Mouse (Mus musculus): ENCODE measurements around the gene Slc25a10.
"Not testable (repeated sequence)": the region's sequence is repeated elsewhere in the genome, so short reads cannot be mapped to it uniquely, and the experiment has no call there.

Slc25a10 gene

DNA sequence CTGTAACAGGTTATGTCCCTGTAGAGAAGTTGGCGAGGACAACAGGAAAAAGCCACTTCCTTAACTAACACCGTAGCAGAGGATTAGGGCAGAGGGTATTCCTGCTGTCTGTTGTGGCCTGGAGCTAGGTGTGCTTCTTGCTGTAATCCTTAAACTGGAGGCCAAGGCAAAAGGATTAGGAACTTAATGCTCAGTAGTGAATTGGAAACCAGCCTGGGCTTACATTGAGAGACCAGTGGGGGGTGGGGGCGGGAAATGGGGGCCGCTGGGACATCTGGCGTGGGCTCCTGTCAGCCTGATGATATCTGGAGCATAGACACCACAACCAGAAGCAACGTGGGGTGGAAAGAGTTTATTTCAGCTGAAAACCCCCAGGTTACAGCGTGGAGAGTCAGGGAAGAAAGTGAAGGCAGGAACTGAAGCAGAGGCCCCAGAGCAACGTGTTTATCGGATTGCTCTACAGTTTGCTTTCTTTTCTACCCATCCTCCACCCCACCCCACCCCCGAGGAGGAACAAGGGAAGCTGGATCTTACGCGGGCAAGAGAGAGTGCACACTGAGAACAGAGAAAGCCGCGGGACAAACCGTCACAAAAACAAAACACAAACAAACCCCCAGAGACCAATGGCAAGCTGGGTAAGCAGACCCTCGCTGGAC is 18.9 kb downstream of the Slc25a10 start:
- peak in 1 of 2 experiments; percentile 53 for DNase-seq (ENCODE audit: low spot score in 2 of 2)

DNA sequence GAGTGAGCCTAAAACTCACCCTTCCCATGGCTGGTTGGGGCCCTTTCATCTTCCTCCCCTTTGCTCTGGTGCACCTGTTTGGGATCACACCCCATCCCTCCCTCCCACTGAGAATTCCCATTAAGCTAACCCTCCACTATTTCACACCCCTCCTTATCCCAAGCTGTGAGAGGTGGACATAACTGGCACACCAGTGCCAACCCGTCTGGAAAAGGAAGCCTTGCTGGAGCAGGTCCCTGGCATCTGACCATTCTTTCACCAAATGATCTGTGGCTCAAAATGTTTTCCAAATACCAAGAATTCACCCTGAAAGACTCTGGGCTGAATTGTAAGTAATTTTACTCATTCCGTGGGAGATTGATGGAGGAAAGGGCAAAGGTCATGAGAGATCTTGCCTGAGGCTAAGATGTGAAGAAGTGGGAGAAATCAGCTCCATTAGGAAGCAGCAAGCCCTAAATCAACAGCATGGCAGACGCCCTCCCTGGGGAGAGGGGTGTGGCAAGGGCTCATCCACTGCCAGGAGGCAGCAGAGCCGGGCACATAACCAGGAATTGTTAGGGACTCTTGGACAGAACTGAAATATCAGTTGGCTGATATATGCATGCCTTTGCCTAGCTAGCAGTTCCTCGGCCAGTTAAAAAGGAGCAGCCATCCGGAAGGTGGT is 21.3 kb downstream of the Slc25a10 start:
- no peak for DNase-seq (ENCODE audit: low spot score in 2 of 2)

DNA sequence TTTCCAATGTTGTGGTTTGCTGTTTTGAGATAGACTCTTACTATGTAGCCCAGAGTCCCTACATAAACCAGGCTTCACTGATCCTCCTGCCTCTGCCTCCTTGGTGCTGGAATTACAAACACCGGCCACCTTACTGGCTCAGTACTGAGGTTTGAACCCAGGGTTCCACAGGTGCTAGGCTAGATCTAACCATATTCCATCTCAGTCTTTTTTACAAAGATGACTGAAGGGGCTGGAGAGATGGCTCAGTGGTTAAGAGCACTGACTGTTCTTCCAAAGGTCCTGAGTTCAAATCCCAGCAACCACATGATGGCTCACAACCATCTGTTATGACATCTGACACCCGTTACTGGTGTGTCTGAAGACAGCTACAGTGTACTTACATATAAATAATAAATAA is 22.6 kb downstream of the Slc25a10 start:
- DNase-seq (ENCODE audit: low spot score in 2 of 2) = not testable (repeated sequence)

DNA sequence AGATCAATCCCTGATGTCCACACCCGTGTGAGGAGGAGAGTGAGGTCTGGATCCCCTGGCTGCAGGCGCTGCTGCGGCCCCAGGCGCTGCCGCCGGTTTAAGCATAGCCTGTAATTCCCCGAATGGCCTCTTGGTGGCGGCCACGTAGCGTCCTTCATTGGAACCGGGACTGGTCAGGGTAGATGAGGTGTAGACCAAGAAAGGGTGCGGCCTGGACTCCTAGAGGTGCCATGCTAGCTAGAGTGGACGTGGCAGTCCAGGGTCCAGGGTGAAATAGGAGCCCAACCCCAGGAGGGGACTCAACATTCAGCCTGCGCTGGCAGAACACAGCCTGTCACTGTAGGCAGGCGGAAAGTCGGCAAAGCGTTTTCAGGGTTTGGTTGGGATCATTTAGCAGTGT is 24.0 kb downstream of the Slc25a10 start:
- peak; percentile 64 to 86 for DNase-seq (ENCODE audit: low spot score in 2 of 2)

DNA sequence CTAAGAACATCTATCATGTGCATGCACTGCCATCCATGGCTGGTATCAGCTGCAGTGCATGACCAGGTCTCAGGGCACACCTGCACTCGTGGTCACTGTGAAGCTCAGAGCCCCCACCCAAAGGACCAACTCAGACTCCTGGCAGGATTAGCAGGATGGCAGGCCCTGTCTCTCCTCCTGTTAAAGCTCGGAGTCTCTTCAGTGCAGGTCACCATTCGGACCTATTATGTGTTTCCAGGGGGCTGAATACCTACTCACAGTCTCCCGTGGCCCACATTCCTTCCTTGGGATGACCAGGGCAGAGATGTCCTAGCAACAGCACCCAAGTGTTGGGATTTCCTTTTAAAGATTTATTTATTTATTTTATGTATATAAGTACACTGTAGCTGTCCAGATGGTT is 25.5 kb downstream of the Slc25a10 start:
- no peak for DNase-seq (ENCODE audit: low spot score in 2 of 2)

DNA sequence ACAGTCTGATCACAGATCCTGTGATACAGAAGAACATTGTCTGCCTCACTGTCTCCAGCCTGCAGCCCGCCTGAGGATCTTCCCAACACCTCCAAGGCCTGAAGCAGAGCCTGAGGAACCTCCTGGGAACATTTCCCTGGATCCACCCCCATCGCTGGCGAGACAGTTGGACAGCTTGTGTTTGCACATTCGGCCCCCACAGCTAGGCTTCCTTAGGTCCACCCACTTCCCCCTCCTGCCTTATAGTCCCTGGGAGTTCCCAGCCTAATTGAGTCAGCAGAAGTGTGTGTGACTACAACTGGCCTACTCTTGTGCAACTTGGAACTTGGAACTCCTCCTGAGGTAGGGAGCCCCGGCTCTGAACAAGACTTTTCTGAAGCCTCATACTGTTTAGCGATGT is 26.4 kb downstream of the Slc25a10 start:
- DNase-seq (ENCODE audit: low spot score in 2 of 2) = no peak

DNA sequence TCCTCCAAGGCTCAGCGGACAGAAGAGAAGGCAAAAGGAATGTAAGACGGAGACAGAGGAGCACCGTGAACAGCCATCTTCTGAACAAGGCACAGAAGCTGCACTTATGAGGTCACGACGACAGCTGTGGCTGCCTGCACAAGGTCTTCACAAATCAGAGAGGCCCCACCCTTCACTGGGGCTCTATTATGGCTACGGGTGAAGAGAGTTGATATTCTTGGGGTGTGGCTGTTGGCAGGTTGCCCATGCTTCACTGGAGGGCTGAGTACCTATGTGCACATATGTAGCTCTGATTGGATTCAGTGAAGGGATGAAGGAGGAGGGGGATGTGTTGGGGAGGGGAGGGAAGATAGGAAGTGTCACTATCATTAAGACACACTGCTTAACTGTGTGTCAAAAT is 26.9 kb downstream of the Slc25a10 start:
- DNase-seq (ENCODE audit: low spot score in 2 of 2) = no peak

DNA sequence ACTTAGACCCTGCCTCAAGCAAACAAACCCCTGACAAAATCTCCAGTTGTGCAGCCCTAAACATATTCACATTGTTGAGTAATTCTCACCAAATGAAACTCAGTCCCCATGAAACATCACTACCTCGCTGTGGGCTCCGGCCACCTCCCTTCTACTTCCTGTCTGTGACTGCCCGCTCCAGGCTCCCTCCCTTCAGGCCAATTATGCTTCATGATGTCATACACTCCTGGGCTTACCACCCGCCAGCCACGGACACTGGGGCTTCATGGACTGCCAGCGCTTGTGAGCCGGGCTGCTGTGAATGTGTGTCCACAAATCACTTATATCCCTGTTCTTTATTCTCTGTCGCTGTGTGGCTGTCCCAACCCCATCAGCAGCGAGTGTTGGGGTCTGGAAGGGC is 28.1 kb downstream of the Slc25a10 start:
- no peak for DNase-seq (ENCODE audit: low spot score in 2 of 2)

DNA sequence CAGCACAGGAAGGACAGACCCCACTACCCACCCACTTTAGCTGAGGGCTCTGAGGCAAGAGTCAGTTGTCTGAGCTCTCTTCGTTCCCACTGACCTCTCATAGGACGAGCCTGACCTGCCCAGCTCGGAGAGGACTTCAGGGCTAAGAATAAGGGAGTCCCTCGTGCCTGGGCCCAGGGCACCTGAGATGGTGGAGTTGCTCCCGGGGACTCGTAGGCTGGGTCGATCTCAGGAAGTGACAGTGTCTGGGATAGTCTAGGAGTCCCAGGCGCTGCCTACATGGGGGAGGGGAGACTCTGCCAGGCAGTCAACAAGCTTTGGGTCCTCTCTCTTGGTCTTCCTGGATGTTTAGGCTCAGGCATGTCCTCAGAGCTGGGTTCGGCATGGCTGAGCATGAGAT is 28.9 kb downstream of the Slc25a10 start:
- DNase-seq (ENCODE audit: low spot score in 2 of 2) = no peak

DNA sequence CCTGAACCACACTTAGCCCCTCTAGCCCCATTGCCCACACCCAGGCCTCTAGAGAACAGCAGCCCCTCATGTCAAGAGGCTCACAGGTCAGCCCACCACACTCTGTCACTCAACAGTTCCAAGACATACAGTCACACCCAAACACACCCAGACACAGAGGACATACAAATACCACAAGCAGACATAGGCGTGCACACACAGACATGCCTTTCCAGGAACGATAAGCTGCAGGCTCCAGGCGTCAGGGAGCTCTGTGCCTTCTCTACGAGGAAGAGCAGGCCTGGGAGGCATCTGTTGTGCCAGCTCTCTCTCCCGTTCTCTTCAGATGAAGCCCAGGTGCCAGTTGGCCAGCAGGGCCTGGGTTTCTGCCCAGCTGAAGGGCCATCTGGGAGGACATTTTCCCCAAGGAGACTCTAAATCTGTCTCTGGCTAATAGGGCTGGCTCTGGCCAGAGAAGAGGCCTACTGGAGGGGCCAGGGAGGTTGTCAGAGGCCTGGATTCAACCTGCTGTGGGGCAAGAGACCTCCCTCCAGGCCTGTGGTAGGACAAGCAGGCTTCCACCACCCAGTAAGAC is 29.4 kb downstream of the Slc25a10 start:
- no peak for DNase-seq (ENCODE audit: low spot score in 2 of 2)

DNA sequence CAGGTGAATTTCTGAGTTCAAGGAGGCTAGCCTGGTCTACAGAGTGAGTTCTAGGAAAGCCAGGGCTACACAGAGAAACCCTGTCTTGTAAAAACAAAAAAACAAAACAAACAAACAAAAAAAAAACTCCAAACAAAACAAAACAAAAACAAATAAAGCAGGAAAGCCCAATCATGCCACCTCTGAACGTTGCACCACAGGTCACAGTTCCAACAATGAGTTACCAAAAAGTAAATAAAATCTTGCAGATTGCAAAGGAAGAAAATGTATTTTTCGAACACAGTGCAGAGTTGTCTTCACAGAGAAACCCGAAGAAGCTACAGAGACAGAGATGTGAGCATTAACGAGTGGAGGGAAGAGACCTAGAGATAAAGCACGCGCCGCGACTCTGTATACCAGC is 30.9 kb downstream of the Slc25a10 start:
- DNase-seq (ENCODE audit: low spot score in 2 of 2) = no peak

DNA sequence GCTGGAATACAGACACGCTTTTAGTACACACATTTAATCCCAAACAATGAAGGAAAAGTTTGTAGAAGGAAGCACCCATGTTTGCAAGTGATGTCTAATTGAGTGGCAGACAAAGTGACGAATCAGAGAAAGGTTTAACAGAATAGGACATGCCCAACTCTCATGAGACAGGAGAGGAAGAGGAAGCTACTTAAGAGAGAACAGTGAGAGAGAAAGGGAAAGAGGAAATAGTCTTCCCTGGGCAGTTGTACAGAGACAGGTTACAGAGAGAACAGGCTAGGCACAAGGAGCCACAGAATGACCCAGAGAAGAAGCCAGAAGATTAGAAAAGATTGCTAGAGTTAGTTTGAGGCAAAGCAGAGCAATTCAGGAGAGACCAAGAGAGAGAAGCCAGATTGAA is 34.3 kb downstream of the Slc25a10 start:
- DNase-seq (ENCODE audit: low spot score in 2 of 2) = no peak

DNA sequence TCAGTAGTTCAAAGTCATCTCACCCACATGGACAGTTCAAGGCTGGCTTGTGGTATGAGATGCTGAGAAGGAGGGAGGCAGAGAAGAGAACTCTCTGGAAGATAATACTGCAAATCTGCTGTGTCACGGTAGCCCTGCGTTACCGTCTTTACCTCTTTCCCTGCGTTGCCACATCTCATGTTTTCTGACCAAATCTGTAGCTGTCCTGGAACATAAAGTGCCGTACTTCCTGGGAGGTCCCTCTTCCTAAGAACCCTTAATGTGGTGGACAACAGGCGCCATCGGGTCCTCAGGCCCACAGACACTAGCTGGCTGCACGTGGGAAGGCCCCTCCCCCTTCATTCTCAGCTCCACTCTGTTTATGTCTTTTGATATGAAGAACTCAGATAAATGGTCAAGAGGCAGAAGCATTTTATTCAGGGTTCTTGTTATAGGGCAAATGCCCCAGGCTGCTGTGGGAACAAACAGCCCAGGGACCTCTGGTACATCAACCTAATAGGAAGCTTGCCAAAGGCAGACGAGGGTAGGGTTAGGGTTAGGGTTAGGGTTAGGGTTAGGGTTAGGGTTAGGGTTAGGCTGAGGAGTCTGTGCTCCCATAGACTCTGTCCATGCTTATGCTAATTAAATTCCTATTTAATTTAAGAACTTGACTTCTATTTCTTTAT is 36.2 kb downstream of the Slc25a10 start:
- no peak for DNase-seq (ENCODE audit: low spot score in 2 of 2)

DNA sequence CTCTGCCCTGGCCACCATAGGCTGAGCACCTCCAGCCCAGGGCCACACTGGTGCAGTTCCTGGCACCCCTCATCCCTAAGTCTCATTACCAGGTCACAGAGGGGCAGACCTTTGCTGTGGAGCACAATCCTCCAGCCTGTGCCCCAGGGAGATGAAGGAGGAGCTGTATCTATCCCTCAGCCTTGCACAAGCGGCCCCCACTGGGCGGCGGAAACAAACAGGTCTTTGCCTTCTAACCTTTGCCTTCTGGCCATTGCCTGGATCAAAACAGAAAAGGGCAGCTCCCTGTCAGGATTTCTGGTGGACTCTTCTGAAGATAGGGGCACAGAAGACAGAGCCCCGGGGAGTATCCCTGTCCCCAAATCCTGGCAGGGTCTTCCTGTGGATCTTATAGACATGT is 37.3 kb downstream of the Slc25a10 start:
- DNase-seq (ENCODE audit: low spot score in 2 of 2) = no peak

DNA sequence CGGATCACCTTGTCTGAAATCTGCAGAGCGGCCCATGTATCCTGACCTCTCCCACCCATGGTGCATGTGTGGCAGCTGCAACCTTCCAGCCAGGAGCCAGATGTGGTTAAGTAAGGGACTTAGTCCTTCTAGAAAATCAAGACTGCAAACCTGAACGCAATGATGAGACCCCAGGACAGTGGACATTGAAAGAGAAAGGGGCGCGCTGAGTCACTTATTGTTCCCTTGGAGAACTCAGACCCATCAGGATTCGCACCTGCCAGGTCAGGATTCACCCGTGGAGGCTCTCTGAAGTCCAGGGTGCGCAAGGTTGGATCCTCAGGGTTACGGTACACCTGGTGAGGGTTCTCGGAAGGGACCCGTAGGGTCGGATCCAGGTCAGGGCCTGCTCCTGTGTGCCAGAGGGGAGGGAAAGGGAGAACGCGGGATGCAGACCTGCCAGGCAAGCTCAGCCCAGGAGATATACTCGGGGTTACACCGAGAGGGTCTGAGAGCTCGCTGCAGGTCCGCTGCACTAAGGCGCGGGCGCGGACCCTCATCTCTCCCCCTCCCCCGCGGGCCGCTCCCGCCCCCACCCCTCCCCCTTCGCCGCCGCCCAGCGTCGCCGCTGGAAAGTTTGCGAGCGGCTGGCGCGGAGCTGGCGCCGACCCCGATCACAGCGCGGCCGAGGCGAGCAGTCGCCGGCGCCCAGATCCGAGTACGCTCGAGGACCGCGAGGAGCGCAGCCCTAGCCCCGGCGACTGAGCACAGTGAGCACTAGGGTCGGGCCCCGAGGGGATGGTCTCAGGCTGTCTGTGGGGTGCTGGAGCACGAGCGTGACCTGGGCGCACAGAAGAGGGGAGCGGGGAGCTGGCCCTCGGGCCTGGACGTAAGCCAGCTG is 38.7 kb downstream of the Slc25a10 start, which contains the start of gene Gcgr:
Gcgr (plus strand) TSS at position 615 of the 880 bp plus-strand sequence.
- DNase-seq (ENCODE audit: low spot score in 2 of 2) = no peak

DNA sequence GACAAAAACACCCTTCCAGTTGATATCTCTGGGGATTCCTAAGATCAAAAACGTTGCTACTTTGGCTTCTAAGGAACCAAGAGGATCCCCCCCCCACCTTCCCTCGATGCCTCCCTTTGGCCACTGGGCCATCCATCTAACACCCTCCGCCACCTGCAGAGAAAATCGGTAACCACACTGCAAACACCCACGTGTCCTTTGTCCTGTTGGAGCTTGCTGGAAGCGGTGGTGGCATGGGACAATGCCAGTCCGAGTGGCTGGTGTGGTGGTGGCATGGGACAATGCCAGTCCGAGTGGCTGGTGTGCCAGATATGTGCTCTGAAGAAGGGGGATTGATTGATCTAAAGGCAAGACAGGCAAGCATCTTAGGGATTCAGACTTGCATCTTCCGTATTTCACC is 40.0 kb downstream of the Slc25a10 start:
- DNase-seq (ENCODE audit: low spot score in 2 of 2) = no peak

DNA sequence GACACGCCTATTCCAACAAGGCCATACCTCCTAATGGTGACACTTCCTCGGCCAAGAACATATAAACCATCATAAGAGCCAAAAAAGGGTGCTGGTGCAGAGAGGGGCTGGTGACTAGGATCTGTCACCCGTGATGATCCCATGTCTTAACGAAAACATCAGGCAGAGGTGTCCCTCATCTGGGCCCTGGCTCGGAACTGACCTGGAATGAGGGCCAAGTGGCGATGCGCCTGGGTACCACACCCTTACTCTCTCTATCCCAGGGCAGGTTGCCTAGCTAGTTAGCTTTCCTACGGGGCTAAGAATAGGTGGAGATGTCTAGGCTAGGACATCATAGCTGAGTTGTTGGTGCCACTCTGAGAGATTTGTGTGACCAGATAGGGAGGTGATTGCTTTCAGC is 42.5 kb downstream of the Slc25a10 start:
- DNase-seq (ENCODE audit: low spot score in 2 of 2) = no peak

DNA sequence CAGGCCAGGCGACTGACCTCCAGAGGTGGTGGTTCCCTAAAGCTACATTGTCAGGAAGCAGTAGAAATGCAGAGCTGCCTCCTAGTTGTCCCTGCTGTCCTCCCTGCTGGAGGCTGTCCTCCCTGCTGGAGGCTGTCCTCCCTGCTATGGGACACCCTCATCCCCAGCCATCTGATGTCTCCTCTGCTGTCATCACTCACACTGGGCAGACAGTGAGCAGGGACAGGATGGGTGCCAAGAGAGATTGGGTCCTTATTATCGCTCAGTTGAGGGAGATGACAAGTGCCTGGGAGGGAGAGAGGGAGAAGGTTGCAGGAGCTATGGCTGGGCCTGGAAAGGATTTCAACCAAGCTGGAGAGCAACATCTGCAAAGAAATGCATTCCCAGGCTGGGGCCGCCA is 43.5 kb downstream of the Slc25a10 start:
- no peak for DNase-seq (ENCODE audit: low spot score in 2 of 2)

DNA sequence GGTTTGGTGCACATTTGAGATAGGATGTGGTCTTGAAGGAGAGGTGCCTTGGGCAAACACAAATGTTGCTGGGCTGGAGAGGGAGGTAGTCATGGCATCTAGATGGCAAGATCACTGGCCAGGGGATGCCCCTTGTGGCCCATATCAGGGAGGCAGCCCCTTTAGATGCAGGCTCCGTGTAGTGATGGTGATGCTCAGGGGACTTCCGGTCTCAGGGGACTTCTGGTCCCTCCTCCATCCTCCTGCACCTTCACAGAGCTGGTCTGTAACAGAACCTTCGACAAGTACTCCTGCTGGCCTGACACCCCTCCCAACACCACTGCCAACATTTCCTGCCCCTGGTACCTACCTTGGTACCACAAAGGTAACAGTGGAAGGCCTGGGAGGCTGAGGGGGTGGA is 44.2 kb downstream of the Slc25a10 start:
- DNase-seq (ENCODE audit: low spot score in 2 of 2) = no peak

DNA sequence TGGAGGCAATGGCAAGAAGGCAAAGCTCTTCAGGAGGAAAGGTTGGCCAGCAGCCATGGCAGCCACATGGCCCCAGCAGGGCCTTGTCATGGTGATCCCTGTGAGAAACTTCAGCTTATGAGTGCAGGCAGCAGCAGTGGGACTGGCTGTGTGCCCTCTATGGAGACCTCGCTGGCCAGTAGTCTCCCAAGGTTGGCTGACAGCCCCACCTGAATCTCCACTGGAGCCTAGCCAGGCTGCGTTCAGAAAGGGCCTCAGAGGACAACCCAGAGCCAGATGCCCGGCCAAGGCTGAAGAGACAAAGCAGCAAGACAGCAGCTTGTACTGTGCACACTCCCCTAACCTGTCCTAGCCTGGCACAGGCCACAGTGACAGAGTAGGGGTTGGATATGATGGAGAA is 46.8 kb downstream of the Slc25a10 start:
- DNase-seq (ENCODE audit: low spot score in 2 of 2) = no peak

DNA sequence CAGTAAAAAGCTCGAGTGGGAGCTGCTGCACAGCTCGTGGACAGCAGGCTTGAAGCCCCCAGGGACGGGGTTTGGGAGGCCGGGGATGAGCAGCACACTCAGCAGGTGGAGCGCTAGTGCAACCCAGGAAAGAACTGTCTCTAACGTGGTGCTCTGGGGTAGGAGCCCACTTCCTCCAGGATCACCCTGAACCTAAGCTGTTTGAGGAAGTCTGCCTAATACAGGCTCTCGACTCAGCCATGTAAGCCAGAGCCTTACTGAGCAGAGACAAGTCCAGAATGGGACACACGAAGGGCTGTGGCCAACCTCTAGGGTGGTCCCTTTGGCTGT is 47.3 kb downstream of the Slc25a10 start:
- DNase-seq (ENCODE audit: low spot score in 2 of 2) = no peak

Data from thymus, postnatal 10 days (tissue).